Mouse (Mus musculus): ENCODE results near the gene Hnf4a.

DNA sequence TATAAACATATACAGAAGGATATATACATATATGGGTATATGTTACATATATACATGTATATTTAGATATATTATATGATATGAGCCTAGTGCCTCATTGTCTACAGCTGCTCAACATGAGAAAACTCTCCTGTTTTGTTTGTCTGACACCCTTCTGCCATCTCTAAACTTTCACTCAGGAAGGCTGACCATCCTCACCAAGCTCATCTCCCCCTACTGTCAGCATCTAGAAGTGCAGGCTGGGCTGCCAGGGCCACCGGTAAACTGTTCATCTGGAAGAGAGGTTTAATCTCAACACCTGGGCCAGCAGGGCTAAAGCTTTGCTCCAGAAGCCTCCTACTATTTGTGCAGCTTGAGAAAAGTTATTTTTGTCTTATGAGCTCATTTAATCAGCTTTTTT is 92.6 kb downstream of the Hnf4a start:
- TF ChIP-seq GATA1 (IDR thresholded peaks at IDR 0.05; ENCODE audit: borderline replicate concordance, low read length) (no peak), FLI1 (IDR thresholded peaks at IDR 0.05; ENCODE audit: low read length) (no peak)

All from megakaryocyte, embryonic 14.5 days (primary cell).